ENCODE assay signal across 8 mouse cellular contexts in genomic region chr11:80508361-80509175, GRCm38 (mm10). TPM values are rescaled to one million over a fixed set of nuclear protein-coding genes. Genes with fewer than 3 reads are reported as not detected.
A peak's percentile ranks its signal among the peaks of the same experiment; 100 is the strongest.
DNase-seq lines count a peak whose midpoint lies in the region; ATAC-seq and TF ChIP-seq lines count a peak whose summit lies in the region.

No protein-coding gene starts in this region.

- H3K9ac ChIP-seq in neural tube, embryonic 11.5 days (ENCODE audit: low read length) = no peak overlapping the region
- H3K9ac ChIP-seq in limb, embryonic 13.5 days = no peak overlapping the region
- H3K9ac ChIP-seq in intestine, postnatal 0 days (ENCODE audit: low read depth, low read length) = no peak overlapping the region

- peak; percentile 28 for DNase-seq in neural tube, embryonic 11.5 days (ENCODE audit: low spot score)
- DNase-seq in neural tube, embryonic 10.5 days (ENCODE audit: extremely low spot score, low spot score) = no peak
- DNase-seq in gastrocnemius, adult 18-20 months (ENCODE audit: low spot score) = peak; percentile 34
- DNase-seq in natural killer cell, adult 2 months (ENCODE audit: low spot score in 2 of 2) = peak; percentile 69 to 82
- no peak for DNase-seq in urinary bladder, postnatal 25 days (ENCODE audit: low spot score)
- DNase-seq in cerebellum, adult 9-10 months = no peak

- 55% methylated on average over 19 of the region's 19 CpGs for WGBS in neural tube, embryonic 11.5 days
- 29% methylated on average over 19 of the region's 19 CpGs for WGBS in limb, embryonic 13.5 days
- 65% methylated on average over 19 of the region's 19 CpGs for WGBS in intestine, postnatal 0 days

- no peak overlapping the region for H3K4me3 ChIP-seq in neural tube, embryonic 11.5 days (ENCODE audit: low read depth, low read length)
- H3K4me3 ChIP-seq in limb, embryonic 13.5 days = no peak overlapping the region
- no peak overlapping the region for H3K4me3 ChIP-seq in intestine, postnatal 0 days (ENCODE audit: low read depth, low read length)

- no peak overlapping the region for H3K27ac ChIP-seq in neural tube, embryonic 11.5 days (ENCODE audit: low read depth, low read length)
- H3K27ac ChIP-seq in limb, embryonic 13.5 days = no peak overlapping the region
- no peak overlapping the region for H3K27ac ChIP-seq in intestine, postnatal 0 days (ENCODE audit: low read depth, low read length)

- no peaks in the 10 kb centered on the region for H3K36me3 ChIP-seq in neural tube, embryonic 11.5 days (ENCODE audit: control insufficient read depth, insufficient read depth, low read length)
- no peaks in the 10 kb centered on the region for H3K36me3 ChIP-seq in limb, embryonic 13.5 days
- peaks cover 17% of the 10 kb centered on the region; the same call in 1 of the 2 replicates for H3K36me3 ChIP-seq in intestine, postnatal 0 days (ENCODE audit: control insufficient read depth, insufficient read depth)

- H3K9me3 ChIP-seq in neural tube, embryonic 11.5 days (ENCODE audit: control insufficient read depth, low read length) = no peaks in the 10 kb centered on the region
- no peaks in the 10 kb centered on the region for H3K9me3 ChIP-seq in limb, embryonic 13.5 days
- no peaks in the 10 kb centered on the region for H3K9me3 ChIP-seq in intestine, postnatal 0 days (ENCODE audit: control insufficient read depth)

- H3K4me1 ChIP-seq in neural tube, embryonic 11.5 days (ENCODE audit: control insufficient read depth, insufficient read depth, low read length) = peaks cover 20% of the 10 kb centered on the region
- H3K4me1 ChIP-seq in limb, embryonic 13.5 days = peaks cover 28% of the 10 kb centered on the region
- no peaks in the 10 kb centered on the region for H3K4me1 ChIP-seq in intestine, postnatal 0 days (replicated peaks; ENCODE audit: control insufficient read depth, insufficient read depth, low read length)

- H3K4me2 ChIP-seq in neural tube, embryonic 11.5 days (ENCODE audit: low read depth) = no peak overlapping the region
- 0 out of 2 replicates have a peak overlapping the region, but pooled peaks have one; percentile 19 for H3K4me2 ChIP-seq in limb, embryonic 13.5 days (replicated peaks)
- no peak overlapping the region for H3K4me2 ChIP-seq in intestine, postnatal 0 days (replicated peaks; ENCODE audit: low read depth)

- ATAC-seq in neural tube, embryonic 11.5 days (ENCODE audit: insufficient read depth, low FRiP score, low TSS enrichment) = no peak
- peak; percentile 52 for ATAC-seq in limb, embryonic 13.5 days (ENCODE audit: low FRiP score, low read depth)
- no peak for ATAC-seq in intestine, postnatal 0 days

- H3K27me3 ChIP-seq in neural tube, embryonic 11.5 days (ENCODE audit: control insufficient read depth, insufficient read depth, low read length) = no peaks in the 10 kb centered on the region
- H3K27me3 ChIP-seq in limb, embryonic 13.5 days = no peaks in the 10 kb centered on the region
- H3K27me3 ChIP-seq in intestine, postnatal 0 days (replicated peaks; ENCODE audit: control insufficient read depth, insufficient read depth, low read length) = no peaks in the 10 kb centered on the region

- no peak for TF ChIP-seq CTCF in intestine, postnatal 0 days (IDR thresholded peaks at IDR 0.05; ENCODE audit: low read depth)

RNA-seq across cellular contexts. Expression of gene Cdk5r1, which starts 31.7 kb away (rescaled TPM):
- 19.0 and 20.9 TPM in 2 replicates for polyA plus RNA-seq in neural tube, embryonic 11.5 days (2014; fragmentation: Nextera tagmentation; extraction: Ambion mirVana)
- under 1 TPM; 0.25 to 0.59 TPM for total RNA-seq in gastrocnemius, adult 18-20 months (2021)
- 3.3 and 3.7 TPM in 2 replicates for polyA plus RNA-seq in limb, embryonic 13.5 days (2015; fragmentation: Nextera tagmentation; extraction: Ambion mirVana)
- 0.61 and 0.64 TPM in 2 replicates for polyA plus RNA-seq in intestine, postnatal 0 days (2015; fragmentation: Nextera tagmentation; extraction: Ambion mirVana)

Comparison
In these comparisons a context has a peak if more than half of its experiments do, and no peak if none do; other contexts are left out.
1. DNase-seq: peak in neural tube, embryonic 11.5 days (single experiment), gastrocnemius, adult 18-20 months (single experiment) and natural killer cell, adult 2 months (2 of 2); none in neural tube, embryonic 10.5 days (single experiment), urinary bladder, postnatal 25 days (single experiment) and cerebellum, adult 9-10 months (single experiment).